12 mouse cellular contexts compared by ENCODE assay signal in genomic region chr7:143428814-143429499, GRCm38 (mm10). TPM values are rescaled to one million over a fixed set of nuclear protein-coding genes. Genes with fewer than 3 reads are reported as not detected.
DNase-seq lines count a peak whose midpoint lies in the region; ATAC-seq and TF ChIP-seq lines count a peak whose summit lies in the region.
"Had no signal": no experiment of that assay in that cellular context is flagged by ENCODE, and none has a peak within 500 bp of the region (broad histone marks: within the 10 kb centered on the region; RNA-seq: fewer than 3 reads in every experiment).

No protein-coding gene starts in this region.

- peaks cover 10% of the 10 kb centered on the region; the same call in 1 of the 2 replicates for H3K4me1 ChIP-seq in lung, postnatal 0 days (ENCODE audit: insufficient read depth, low read depth, low read length)
- H3K4me1 ChIP-seq in forebrain, embryonic 15.5 days = peaks cover 20% of the 10 kb centered on the region
- H3K4me1 ChIP-seq in midbrain, embryonic 14.5 days (ENCODE audit: control insufficient read depth, insufficient read depth, low read length) = peaks cover 13% of the 10 kb centered on the region; the same call in 1 of the 2 replicates

- no peaks in the 10 kb centered on the region for H3K27me3 ChIP-seq in lung, postnatal 0 days (replicated peaks; ENCODE audit: insufficient read depth, low read length)
- peaks cover 36% of the 10 kb centered on the region for H3K27me3 ChIP-seq in forebrain, embryonic 15.5 days
- no peaks in the 10 kb centered on the region for H3K27me3 ChIP-seq in midbrain, embryonic 14.5 days (ENCODE audit: control insufficient read depth, insufficient read depth, low read length)
- H3K27me3 ChIP-seq: embryonic facial prominence, embryonic 13.5 days; lung, embryonic 15.5 days had no signal

- H3K4me2 ChIP-seq in lung, postnatal 0 days (replicated peaks; ENCODE audit: low read depth, low read length) = no peak overlapping the region
- H3K4me2 ChIP-seq in forebrain, embryonic 15.5 days (replicated peaks) = no peak overlapping the region
- H3K4me2 ChIP-seq in midbrain, embryonic 14.5 days (ENCODE audit: low read length) = no peak overlapping the region
- H3K4me2 ChIP-seq: embryonic facial prominence, embryonic 13.5 days; lung, embryonic 15.5 days had no signal

- H3K9me3 ChIP-seq in lung, postnatal 0 days (ENCODE audit: low read length) = no peaks in the 10 kb centered on the region
- H3K9me3 ChIP-seq in forebrain, embryonic 15.5 days = no peaks in the 10 kb centered on the region
- H3K9me3 ChIP-seq in midbrain, embryonic 14.5 days (ENCODE audit: control insufficient read depth, low read length) = no peaks in the 10 kb centered on the region
- H3K9me3 ChIP-seq: embryonic facial prominence, embryonic 13.5 days; lung, embryonic 15.5 days had no signal

- no peak overlapping the region for H3K27ac ChIP-seq in lung, postnatal 0 days (ENCODE audit: low read length)
- H3K27ac ChIP-seq in forebrain, embryonic 15.5 days (replicated peaks) = no peak overlapping the region
- 0 out of 2 replicates have a peak overlapping the region, but pooled peaks have one; percentile 6 for H3K27ac ChIP-seq in midbrain, embryonic 14.5 days (replicated peaks; ENCODE audit: low read depth, low read length)
- H3K27ac ChIP-seq: embryonic facial prominence, embryonic 13.5 days; lung, embryonic 15.5 days had no signal

- ATAC-seq in lung, postnatal 0 days = 0 out of 2 replicates have a peak, but pooled peaks have one; percentile 21
- ATAC-seq in forebrain, embryonic 15.5 days (replicated peaks) = peak; percentile 9; the same call in 1 of the 2 replicates
- ATAC-seq in midbrain, embryonic 14.5 days (ENCODE audit: low FRiP score, low TSS enrichment) = no peak
- no peak for ATAC-seq in megakaryocyte, adult 5-6 weeks (ENCODE audit: poor library complexity, severe bottlenecking)

- DNase-seq in lung, postnatal 0 days (ENCODE audit: low spot score) = no peak
- no peak for DNase-seq in lung, postnatal 36 days
- peak; percentile 61 for DNase-seq in embryo, embryonic 9.5 days (ENCODE audit: extremely low spot score)
- no peak for DNase-seq in midbrain, embryonic 14.5 days
- no peak for DNase-seq in right cerebral cortex, postnatal 4 days
- DNase-seq: gastrocnemius, postnatal 25 days; spleen, adult 18-20 months had no signal

- no peak overlapping the region for H3K9ac ChIP-seq in lung, postnatal 0 days (replicated peaks; ENCODE audit: low read depth)
- H3K9ac ChIP-seq in forebrain, embryonic 15.5 days (replicated peaks) = no peak overlapping the region
- no peak overlapping the region for H3K9ac ChIP-seq in midbrain, embryonic 14.5 days (replicated peaks; ENCODE audit: low read length)
- H3K9ac ChIP-seq: embryonic facial prominence, embryonic 13.5 days; lung, embryonic 15.5 days had no signal

- H3K36me3 ChIP-seq in lung, postnatal 0 days (ENCODE audit: insufficient read depth, low read length) = no peaks in the 10 kb centered on the region
- H3K36me3 ChIP-seq in forebrain, embryonic 15.5 days = no peaks in the 10 kb centered on the region
- H3K36me3 ChIP-seq in midbrain, embryonic 14.5 days (ENCODE audit: control insufficient read depth, insufficient read depth, low read length) = no peaks in the 10 kb centered on the region
- H3K36me3 ChIP-seq: embryonic facial prominence, embryonic 13.5 days; lung, embryonic 15.5 days had no signal

- TF ChIP-seq CTCF in lung, postnatal 0 days (IDR thresholded peaks at IDR 0.05) = no peak

- H3K4me3 ChIP-seq in lung, postnatal 0 days (ENCODE audit: low read depth, low read length) = no peak overlapping the region
- no peak overlapping the region for H3K4me3 ChIP-seq in forebrain, embryonic 15.5 days
- H3K4me3 ChIP-seq in midbrain, embryonic 14.5 days (replicated peaks; ENCODE audit: low read depth, low read length) = no peak overlapping the region
- H3K4me3 ChIP-seq: embryonic facial prominence, embryonic 13.5 days; lung, embryonic 15.5 days had no signal

- 54% methylated on average over 2 of the region's 2 CpGs for WGBS in lung, postnatal 0 days
- 35% methylated on average over 2 of the region's 2 CpGs for WGBS in forebrain, embryonic 15.5 days
- WGBS in midbrain, embryonic 14.5 days = 23% methylated on average over 2 of the region's 2 CpGs

- TF ChIP-seq EP300 in lung, postnatal 0 days (IDR thresholded peaks at IDR 0.05) = no peak

RNA-seq across cellular contexts. Expression of gene Cdkn1c, which starts 31.9 kb away (rescaled TPM):
- 207 and 220 TPM in 2 replicates for polyA plus RNA-seq in lung, postnatal 0 days (2015; fragmentation: Nextera tagmentation; extraction: Ambion mirVana)
- 139 and 142 TPM in 2 replicates for polyA plus RNA-seq in forebrain, embryonic 15.5 days (2015; fragmentation: Nextera tagmentation; extraction: Ambion mirVana)
- 271 and 417 TPM in 2 replicates for polyA plus RNA-seq in midbrain, embryonic 14.5 days (2014; fragmentation: Nextera tagmentation; extraction: Ambion mirVana)
- 1.3 and 2.3 TPM in 2 replicates for total RNA-seq in megakaryocyte, adult 5-6 weeks (2015)
- 0.41 and 0.95 TPM in 2 replicates for total RNA-seq in megakaryocyte, adult 5-6 weeks (2017)

RNA-seq across cellular contexts. Expression of gene Slc22a18, which starts 44.6 kb away (rescaled TPM):
- polyA plus RNA-seq in lung, postnatal 0 days (2015; fragmentation: Nextera tagmentation; extraction: Ambion mirVana) = 4.4 and 5.2 TPM in 2 replicates
- 0.29 and 0.68 TPM in 2 replicates for polyA plus RNA-seq in forebrain, embryonic 15.5 days (2015; fragmentation: Nextera tagmentation; extraction: Ambion mirVana)
- 0.20 and 0.78 TPM in 2 replicates for polyA plus RNA-seq in midbrain, embryonic 14.5 days (2014; fragmentation: Nextera tagmentation; extraction: Ambion mirVana)
- total RNA-seq in megakaryocyte, adult 5-6 weeks (2015) = 1.2 and 1.3 TPM in 2 replicates
- 0.94 and 1.7 TPM in 2 replicates for total RNA-seq in megakaryocyte, adult 5-6 weeks (2017)
- total RNA-seq: left cerebral cortex, postnatal 4 days had no signal

Comparison
In these comparisons a context has a peak if more than half of its experiments do, and no peak if none do; other contexts are left out.
1. ATAC-seq: peak in lung, postnatal 0 days (single experiment) and forebrain, embryonic 15.5 days (single experiment); none in midbrain, embryonic 14.5 days (single experiment) and megakaryocyte, adult 5-6 weeks (single experiment).